Mouse (Mus musculus): ENCODE data around the gene Ect2. TPM values are rescaled to one million over a fixed set of nuclear protein-coding genes. Genes with fewer than 3 reads are reported as not detected.

Ect2 gene
- polyA plus RNA-seq, 1 experiment from 2014 or later: 35.6 TPM

- Histone ChIP-seq H3K9ac (ENCODE audit: low read depth, low read length) (no peak overlapping the region), H3K4me2 (ENCODE audit: low read depth, low read length) (no peak overlapping the region), H3K4me3 (ENCODE audit: low read depth, low read length) (no peak overlapping the region), H3K36me3 (ENCODE audit: control insufficient read depth, insufficient read depth, low read length) (no peaks in the 10 kb centered on the region), H3K27ac (replicated peaks; ENCODE audit: low read depth, low read length) (no peak overlapping the region), H3K4me1 (ENCODE audit: control insufficient read depth, insufficient read depth, low read length) (no peaks in the 10 kb centered on the region), H3K9me3 (ENCODE audit: control insufficient read depth, low read length) (no peaks in the 10 kb centered on the region), H3K27me3 (replicated peaks; ENCODE audit: control insufficient read depth, insufficient read depth, low read length) (no peaks in the 10 kb centered on the region)
- WGBS: 76% methylated on average over 3 of the region's 3 CpGs
- no peak for ATAC-seq (ENCODE audit: low read depth)
- no peak for DNase-seq (ENCODE audit: low spot score)
These were observed 11.9 kb upstream of the Ect2 start for GRCm38 (mm10) chr3:27165481-27166065.

- no peak overlapping the region for H3K9ac ChIP-seq (ENCODE audit: low read depth, low read length)
- no peaks in the 10 kb centered on the region for H3K4me1 ChIP-seq (ENCODE audit: control insufficient read depth, insufficient read depth, low read length)
- H3K27ac ChIP-seq (replicated peaks; ENCODE audit: low read depth, low read length): no peak overlapping the region
- H3K27me3 ChIP-seq (replicated peaks; ENCODE audit: control insufficient read depth, insufficient read depth, low read length): no peaks in the 10 kb centered on the region
- no peak overlapping the region for H3K4me2 ChIP-seq (ENCODE audit: low read depth, low read length)
- H3K36me3 ChIP-seq (ENCODE audit: control insufficient read depth, insufficient read depth, low read length): no peaks in the 10 kb centered on the region
- H3K9me3 ChIP-seq (ENCODE audit: control insufficient read depth, low read length): no peaks in the 10 kb centered on the region
- H3K4me3 ChIP-seq (ENCODE audit: low read depth, low read length): no peak overlapping the region
- WGBS: 74% methylated on average over 2 of the region's 2 CpGs
- ATAC-seq (ENCODE audit: low read depth): no peak
- no peak for DNase-seq (ENCODE audit: low spot score)
These were observed 8.7 kb upstream of the Ect2 start for GRCm38 (mm10) chr3:27162410-27162804.

GRCm38 (mm10) chr3:27161645-27162409 is 8.1 kb upstream of the Ect2 start:
- Histone ChIP-seq H3K4me1 (ENCODE audit: control insufficient read depth, insufficient read depth, low read length) (no peaks in the 10 kb centered on the region), H3K4me3 (ENCODE audit: low read depth, low read length) (no peak overlapping the region), H3K27me3 (replicated peaks; ENCODE audit: control insufficient read depth, insufficient read depth, low read length) (no peaks in the 10 kb centered on the region), H3K4me2 (ENCODE audit: low read depth, low read length) (no peak overlapping the region), H3K9me3 (ENCODE audit: control insufficient read depth, low read length) (no peaks in the 10 kb centered on the region), H3K9ac (ENCODE audit: low read depth, low read length) (no peak overlapping the region), H3K36me3 (ENCODE audit: control insufficient read depth, insufficient read depth, low read length) (no peaks in the 10 kb centered on the region), H3K27ac (replicated peaks; ENCODE audit: low read depth, low read length) (no peak overlapping the region)
- ATAC-seq (ENCODE audit: low read depth): no peak
- DNase-seq (ENCODE audit: low spot score): no peak
- 86% methylated on average over 6 of the region's 6 CpGs for WGBS

GRCm38 (mm10) chr3:27158910-27159309 is 5.2 kb upstream of the Ect2 start:
- no peaks in the 10 kb centered on the region for H3K9me3 ChIP-seq (ENCODE audit: control insufficient read depth, low read length)
- H3K36me3 ChIP-seq (ENCODE audit: control insufficient read depth, insufficient read depth, low read length): no peaks in the 10 kb centered on the region
- 25% methylated on average over 4 of the region's 4 CpGs for WGBS
- H3K4me3 ChIP-seq (ENCODE audit: low read depth, low read length): no peak overlapping the region
- no peak overlapping the region for H3K27ac ChIP-seq (replicated peaks; ENCODE audit: low read depth, low read length)
- DNase-seq (ENCODE audit: low spot score): peak; percentile 29
- 0 out of 2 replicates have a peak, but pooled peaks cover 7% of the 10 kb centered on the region for H3K4me1 ChIP-seq (ENCODE audit: control insufficient read depth, insufficient read depth, low read length)
- no peak overlapping the region for H3K9ac ChIP-seq (ENCODE audit: low read depth, low read length)
- ATAC-seq (ENCODE audit: low read depth): no peak
- no peak overlapping the region for H3K4me2 ChIP-seq (ENCODE audit: low read depth, low read length)
- no peaks in the 10 kb centered on the region for H3K27me3 ChIP-seq (replicated peaks; ENCODE audit: control insufficient read depth, insufficient read depth, low read length)

GRCm38 (mm10) chr3:27156594-27156949 is 2.9 kb upstream of the Ect2 start:
- Histone ChIP-seq H3K9me3 (ENCODE audit: control insufficient read depth, low read length) (no peaks in the 10 kb centered on the region), H3K9ac (ENCODE audit: low read depth, low read length) (no peak overlapping the region), H3K4me3 (ENCODE audit: low read depth, low read length) (no peak overlapping the region), H3K4me1 (ENCODE audit: control insufficient read depth, insufficient read depth, low read length) (peaks cover 17% of the 10 kb centered on the region), H3K4me2 (ENCODE audit: low read depth, low read length) (no peak overlapping the region), H3K36me3 (ENCODE audit: control insufficient read depth, insufficient read depth, low read length) (no peaks in the 10 kb centered on the region), H3K27ac (replicated peaks; ENCODE audit: low read depth, low read length) (no peak overlapping the region), H3K27me3 (replicated peaks; ENCODE audit: control insufficient read depth, insufficient read depth, low read length) (no peaks in the 10 kb centered on the region)
- no peak for DNase-seq (ENCODE audit: low spot score)
- WGBS: 74% methylated on average over 2 of the region's 3 CpGs
- no peak for ATAC-seq (ENCODE audit: low read depth)

- Histone ChIP-seq H3K4me1 (ENCODE audit: control insufficient read depth, insufficient read depth, low read length) (peaks cover 21% of the 10 kb centered on the region), H3K4me2 (ENCODE audit: low read depth, low read length) (no peak overlapping the region), H3K27me3 (replicated peaks; ENCODE audit: control insufficient read depth, insufficient read depth, low read length) (no peaks in the 10 kb centered on the region), H3K4me3 (ENCODE audit: low read depth, low read length) (no peak overlapping the region), H3K36me3 (ENCODE audit: control insufficient read depth, insufficient read depth, low read length) (no peaks in the 10 kb centered on the region), H3K27ac (replicated peaks; ENCODE audit: low read depth, low read length) (peak overlapping the region; percentile 75; the same call in 1 of the 2 replicates), H3K9ac (ENCODE audit: low read depth, low read length) (no peak overlapping the region), H3K9me3 (ENCODE audit: control insufficient read depth, low read length) (no peaks in the 10 kb centered on the region)
- ATAC-seq (ENCODE audit: low read depth) (no peak), DNase-seq (ENCODE audit: low spot score) (no peak)
- WGBS: 72% methylated on average over 9 of the region's 9 CpGs
These were observed 2.3 kb upstream of the Ect2 start for GRCm38 (mm10) chr3:27155856-27156593.

GRCm38 (mm10) chr3:27155051-27155855 is 1.6 kb upstream of the Ect2 start:
- no peaks in the 10 kb centered on the region for H3K27me3 ChIP-seq (replicated peaks; ENCODE audit: control insufficient read depth, insufficient read depth, low read length)
- peak; percentile 13; the same call in 1 of the 2 replicates for ATAC-seq (ENCODE audit: low read depth)
- no peaks in the 10 kb centered on the region for H3K9me3 ChIP-seq (ENCODE audit: control insufficient read depth, low read length)
- no peak overlapping the region for H3K4me3 ChIP-seq (ENCODE audit: low read depth, low read length)
- peak overlapping the region; percentile 75 for H3K27ac ChIP-seq (replicated peaks; ENCODE audit: low read depth, low read length)
- H3K36me3 ChIP-seq (ENCODE audit: control insufficient read depth, insufficient read depth, low read length): 0 out of 2 replicates have a peak, but pooled peaks cover under 1% of the 10 kb centered on the region
- H3K4me1 ChIP-seq (ENCODE audit: control insufficient read depth, insufficient read depth, low read length): peaks cover 21% of the 10 kb centered on the region
- peak; percentile 80 for DNase-seq (ENCODE audit: low spot score)
- no peak overlapping the region for H3K9ac ChIP-seq (ENCODE audit: low read depth, low read length)
- WGBS: 17% methylated on average over 6 of the region's 6 CpGs
- H3K4me2 ChIP-seq (ENCODE audit: low read depth, low read length): peak overlapping the region; percentile 7; the same call in 1 of the 2 replicates

GRCm38 (mm10) chr3:27154280-27154679 is 602 bp upstream of the Ect2 start:
- Histone ChIP-seq H3K4me2 (ENCODE audit: low read depth, low read length) (peak overlapping the region; percentile 43), H3K9ac (ENCODE audit: low read depth, low read length) (peak overlapping the region; percentile 26; the same call in 1 of the 2 replicates), H3K4me3 (ENCODE audit: low read depth, low read length) (peak overlapping the region; percentile 78), H3K36me3 (ENCODE audit: control insufficient read depth, insufficient read depth, low read length) (peaks cover 9% of the 10 kb centered on the region), H3K4me1 (ENCODE audit: control insufficient read depth, insufficient read depth, low read length) (peaks cover 21% of the 10 kb centered on the region), H3K27me3 (replicated peaks; ENCODE audit: control insufficient read depth, insufficient read depth, low read length) (no peaks in the 10 kb centered on the region), H3K9me3 (ENCODE audit: control insufficient read depth, low read length) (no peaks in the 10 kb centered on the region), H3K27ac (replicated peaks; ENCODE audit: low read depth, low read length) (peak overlapping the region; percentile 75)
- ATAC-seq (ENCODE audit: low read depth): peak; percentile 13; the same call in 1 of the 2 replicates
- peak; percentile 11 for DNase-seq (ENCODE audit: low spot score)
- WGBS: 45% methylated on average over 2 of the region's 2 CpGs

Measured in embryonic facial prominence, embryonic 14.5 days (tissue).